Mouse (Mus musculus): ENCODE measurements around the gene Hist1h3d.

DNA sequence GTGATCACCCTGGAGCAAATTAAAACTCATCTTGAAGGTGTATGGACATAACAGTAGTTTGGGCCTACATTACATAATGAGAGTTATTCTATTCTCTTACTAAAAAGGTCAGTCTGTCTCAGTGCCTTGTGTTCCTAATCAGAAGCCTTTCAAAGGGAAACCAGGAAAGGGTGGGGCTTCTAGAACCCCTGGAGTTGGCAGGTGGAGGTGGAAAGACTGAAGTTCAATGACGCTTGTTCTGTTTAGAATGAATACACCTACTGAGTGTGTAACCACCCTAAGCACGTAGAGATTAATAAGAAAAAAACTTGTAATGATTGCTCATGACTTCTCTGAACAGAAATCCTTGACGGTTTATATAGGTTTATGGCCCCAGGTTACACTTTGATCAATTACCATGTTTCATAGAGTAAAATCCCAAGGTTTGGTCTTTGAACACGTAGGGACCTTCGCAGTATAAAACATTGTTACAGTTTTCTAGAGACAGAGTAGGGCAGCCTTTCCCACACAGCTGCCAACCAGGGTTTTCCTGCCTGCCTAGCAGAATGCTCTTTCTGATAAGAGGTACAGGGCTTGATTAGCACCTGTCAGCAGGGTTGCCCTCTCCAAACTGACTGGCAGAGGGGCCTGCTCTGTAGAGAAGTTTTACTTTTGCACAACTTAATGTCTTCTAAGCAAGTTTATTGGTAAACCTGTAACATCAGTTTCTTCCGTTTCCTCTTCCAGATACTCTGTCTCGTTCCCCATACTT, 20.2 kb downstream of the Hist1h3d start:
- TF ChIP-seq CTCF (IDR thresholded peaks at IDR 0.05; ENCODE audit: low read depth) (no peak), EP300 (optimal IDR thresholded peaks at IDR 0.05) (no peak)

All from stomach, postnatal 0 days (tissue).